Mouse (Mus musculus) MEL (cell line): ENCODE results near the gene March10. TPM values are rescaled to one million over a fixed set of nuclear protein-coding genes. Genes with fewer than 3 reads are reported as not detected.

Source experiments
- DNase-seq: peaks from one replicate; pipeline ENCODE4 v3.0.0; 2011; ENCODE audit warnings: low read depth, low spot score
- H3K27ac ChIP-seq: 2 replicates; pipeline ENCODE4 v1.5.1; 2012; ENCODE audit warnings: low read depth, mild to moderate bottlenecking, control low read depth, low read length, moderate library complexity; ENCODE audit not compliant: control insufficient read depth
- H3K27me3 ChIP-seq, 2 experiments: fragments of 150-350 bp in 1 of 2; sonication (generic) in 1 of 2; 2 replicates each; pipeline ENCODE4 v1.6.1; 2012; ENCODE audit warnings: low read length in 2 of 2, mild to moderate bottlenecking in 2 of 2, improper control_type of control experiment in 1 of 2, moderate library complexity in 1 of 2; ENCODE audit not compliant: insufficient read depth in 2 of 2, control insufficient read depth in 1 of 2
- H3K36me3 ChIP-seq, 2 experiments: 2 replicates each; pipeline ENCODE4 v1.6.1; 2012 to 2014; ENCODE audit warnings: low read length in 2 of 2, improper control_type of control experiment in 1 of 2, inconsistent platforms in 1 of 2, mild to moderate bottlenecking in 1 of 2; ENCODE audit not compliant: insufficient read depth in 2 of 2, control insufficient read depth in 1 of 2
- H3K4me1 ChIP-seq, 2 experiments: fragments of 150-350 bp in 1 of 2; sonication (generic) in 1 of 2; 2 replicates each; pipeline ENCODE4 v1.6.1; 2012; ENCODE audit warnings: low read length in 2 of 2, improper control_type of control experiment in 1 of 2, mild to moderate bottlenecking in 1 of 2; ENCODE audit not compliant: insufficient read depth in 2 of 2, control insufficient read depth in 1 of 2
- H3K4me3 ChIP-seq, 2 experiments: fragments of 150-350 bp in 1 of 2; sonication (generic) in 1 of 2; 2 replicates each; pipeline ENCODE4 v1.5.1; 2012; ENCODE audit warnings: low read depth in 2 of 2, low read length in 2 of 2, mild to moderate bottlenecking in 2 of 2, moderate library complexity in 2 of 2, control low read depth in 1 of 2, improper control_type of control experiment in 1 of 2; ENCODE audit not compliant: control insufficient read depth in 1 of 2, insufficient read depth in 1 of 2
- H3K79me2 ChIP-seq: 2 replicates; pipeline ENCODE4 v1.6.1; 2012; ENCODE audit warnings: mild to moderate bottlenecking, low read length, moderate library complexity; ENCODE audit not compliant: control insufficient read depth, poor library complexity, insufficient read depth
- H3K9ac ChIP-seq: 2 replicates; pipeline ENCODE4 v1.6.1; 2012; ENCODE audit warnings: low read depth, mild to moderate bottlenecking, control low read depth, low read length, moderate library complexity; ENCODE audit not compliant: control insufficient read depth, poor library complexity, severe bottlenecking
- H3K9me3 ChIP-seq: fragments of 150-350 bp; sonication (generic); replicated peaks from 2 replicates; pipeline ENCODE4 v1.6.1; 2012; ENCODE audit warnings: mild to moderate bottlenecking, low read length, improper control_type of control experiment, moderate library complexity; ENCODE audit not compliant: insufficient read depth
- CHD1 ChIP-seq: IDR thresholded peaks from 2 replicates; pipeline ENCODE4 v1.6.1; 2012; ENCODE audit warnings: low read depth, mild to moderate bottlenecking, inconsistent platforms, low read length, improper control_type of control experiment
- CHD2 ChIP-seq: IDR thresholded peaks from 2 replicates; pipeline ENCODE4 v1.6.1; 2011; ENCODE audit warnings: low read length, improper control_type of control experiment
- E2F4 ChIP-seq: IDR thresholded peaks from 2 replicates; pipeline ENCODE4 v1.6.1; 2011; ENCODE audit warnings: low read depth, low read length, improper control_type of control experiment, borderline replicate concordance
- ELF1 ChIP-seq: IDR thresholded peaks from 2 replicates; pipeline ENCODE4 v1.6.1; 2014; ENCODE audit warnings: low read depth, mild to moderate bottlenecking, inconsistent platforms, low read length, improper control_type of control experiment, moderate library complexity
- EP300 ChIP-seq, 2 experiments: IDR thresholded peaks; 2 replicates each; pipeline ENCODE4 v1.6.1; 2011; ENCODE audit warnings: improper control_type of control experiment in 2 of 2, low read length in 2 of 2, low read depth in 1 of 2, mild to moderate bottlenecking in 1 of 2
- ETS1 ChIP-seq: IDR thresholded peaks from 2 replicates; pipeline ENCODE4 v1.6.1; 2012; ENCODE audit warnings: low read depth, mild to moderate bottlenecking, inconsistent platforms, low read length, improper control_type of control experiment, moderate library complexity
- GABPA ChIP-seq: IDR thresholded peaks from 2 replicates; pipeline ENCODE4 v1.6.1; 2012; ENCODE audit warnings: low read depth, mild to moderate bottlenecking, inconsistent platforms, low read length, improper control_type of control experiment, moderate library complexity
- HCFC1 ChIP-seq: IDR thresholded peaks from 2 replicates; pipeline ENCODE4 v1.6.1; 2012; ENCODE audit warnings: low read depth, mild to moderate bottlenecking, inconsistent platforms, low read length, improper control_type of control experiment, moderate library complexity
- JUND ChIP-seq: IDR thresholded peaks from 2 replicates; pipeline ENCODE4 v1.6.1; 2011; ENCODE audit warnings: low read depth, mild to moderate bottlenecking, improper control_type of control experiment, low read length
- KAT2A ChIP-seq: conservative IDR thresholded peaks from 2 replicates; pipeline ENCODE4 v1.6.1; 2012; ENCODE audit warnings: low read depth, low read length, improper control_type of control experiment, inconsistent platforms
- MAFK ChIP-seq: IDR thresholded peaks from 2 replicates; pipeline ENCODE4 v1.6.1; 2011; ENCODE audit warnings: low read depth, mild to moderate bottlenecking, low read length, improper control_type of control experiment, borderline replicate concordance
- MAX ChIP-seq: IDR thresholded peaks from 2 replicates; pipeline ENCODE4 v1.6.1; 2011; ENCODE audit warnings: low read length, improper control_type of control experiment
- MAZ ChIP-seq: IDR thresholded peaks from 2 replicates; pipeline ENCODE4 v1.6.1; 2012; ENCODE audit warnings: low read depth, mild to moderate bottlenecking, inconsistent platforms, low read length, improper control_type of control experiment
- MEF2A ChIP-seq: IDR thresholded peaks from 2 replicates; pipeline ENCODE4 v1.6.1; 2014; ENCODE audit warnings: low read depth, mild to moderate bottlenecking, inconsistent platforms, low read length, improper control_type of control experiment; ENCODE audit not compliant: poor library complexity, insufficient replicate concordance, severe bottlenecking; ENCODE audit errors: extremely low read depth
- MXI1 ChIP-seq: IDR thresholded peaks from 2 replicates; pipeline ENCODE4 v1.6.1; 2011; ENCODE audit warnings: mild to moderate bottlenecking, low read depth, low read length, improper control_type of control experiment
- MYB ChIP-seq: IDR thresholded peaks from 2 replicates; pipeline ENCODE4 v1.6.1; 2011; ENCODE audit warnings: mild to moderate bottlenecking, low read depth, low read length, improper control_type of control experiment
- NRF1 ChIP-seq: IDR thresholded peaks from 2 replicates; pipeline ENCODE4 v1.6.1; 2014; ENCODE audit warnings: low read depth, mild to moderate bottlenecking, inconsistent platforms, low read length, improper control_type of control experiment, moderate library complexity; ENCODE audit not compliant: poor library complexity, insufficient read depth, severe bottlenecking
- RAD21 ChIP-seq: IDR thresholded peaks from 2 replicates; pipeline ENCODE4 v1.6.1; 2011; ENCODE audit warnings: mild to moderate bottlenecking, low read depth, low read length, improper control_type of control experiment
- RCOR1 ChIP-seq: IDR thresholded peaks from 2 replicates; pipeline ENCODE4 v1.6.1; 2012; ENCODE audit warnings: low read depth, mild to moderate bottlenecking, inconsistent platforms, low read length, improper control_type of control experiment
- SMC3 ChIP-seq: IDR thresholded peaks from 2 replicates; pipeline ENCODE4 v1.6.1; 2011; ENCODE audit warnings: low read depth, low read length, improper control_type of control experiment
- TAL1 ChIP-seq: IDR thresholded peaks from 2 replicates; pipeline ENCODE4 v1.6.1; 2012; ENCODE audit warnings: mild to moderate bottlenecking, inconsistent platforms, low read length, moderate library complexity, mixed read lengths
- TBP ChIP-seq: IDR thresholded peaks from 2 replicates; pipeline ENCODE4 v1.8.0; 2011; ENCODE audit warnings: low read depth, low read length, improper control_type of control experiment
- TCF12 ChIP-seq: IDR thresholded peaks from 2 replicates; pipeline ENCODE4 v1.6.1; 2014; ENCODE audit warnings: low read depth, mild to moderate bottlenecking, inconsistent platforms, low read length, improper control_type of control experiment, moderate library complexity
- USF1 ChIP-seq: IDR thresholded peaks from 2 replicates; pipeline ENCODE4 v1.6.1; 2014; ENCODE audit warnings: low read depth, mild to moderate bottlenecking, inconsistent platforms, low read length, improper control_type of control experiment, moderate library complexity
- ZC3H11A ChIP-seq: IDR thresholded peaks from 2 replicates; pipeline ENCODE4 v1.6.1; 2012; ENCODE audit warnings: low read depth, mild to moderate bottlenecking, inconsistent platforms, low read length, improper control_type of control experiment
- ZKSCAN1 ChIP-seq: IDR thresholded peaks from 2 replicates; pipeline ENCODE4 v1.6.1; 2012; ENCODE audit warnings: low read depth, mild to moderate bottlenecking, inconsistent platforms, low read length, improper control_type of control experiment, moderate library complexity
- ZMIZ1 ChIP-seq: IDR thresholded peaks from 2 replicates; pipeline ENCODE4 v1.6.1; 2012; ENCODE audit warnings: low read depth, mild to moderate bottlenecking, inconsistent platforms, low read length, improper control_type of control experiment, moderate library complexity
- polyA plus RNA-seq, 2 experiments: library from polyadenylated mRNA; stranded (reverse) in 1 of 2; unstranded in 1 of 2; fragments of >175 nt in 1 of 2; fragments of >200 nt in 1 of 2; gene quantifications; 2 replicates each; pipeline versions ENCODE4 v1.2.1 to v1.2.4; 2012; ENCODE audit warnings: low replicate concordance in 2 of 2, low read depth in 1 of 2; ENCODE audit not compliant: insufficient read length in 2 of 2, insufficient read depth in 1 of 2, missing spikeins in 1 of 2
- total RNA-seq: library from RNA; depleted of rRNA; stranded (reverse); fragments of 300-350 nt; gene quantifications from 2 replicates; pipeline ENCODE4 v1.2.3, GENCODE M21; 2012

The March10 gene
- total and polyA plus RNA-seq, 3 experiments, result not detected

- Histone ChIP-seq H3K4me1 (no peaks in the 10 kb centered on the region), H3K36me3 (no peaks in the 10 kb centered on the region), H3K79me2 (no peaks in the 10 kb centered on the region), H3K9ac (no peak overlapping the region), H3K9me3 (no peaks in the 10 kb centered on the region), H3K4me3 (no peak overlapping the region), H3K27me3 (peaks cover 0 to 2% of the 10 kb centered on the region in 2 experiments; a peak in 2 of 4 replicates), H3K27ac (no peak overlapping the region)
- DNase-seq, result no peak
- TF ChIP-seq MAX (no peak), CHD1 (no peak), ETS1 (no peak), ZKSCAN1 (no peak), SMC3 (no peak), ZMIZ1 (no peak), TCF12 (no peak), MYB (no peak), NRF1 (no peak), TBP (no peak), CHD2 (no peak), ELF1 (no peak)
Observed at GRCm38 (mm10) chr11:105451553-105452135, 4.9 kb downstream of the March10 start.

GRCm38 (mm10) chr11:105449581-105450315 lies 6.8 kb downstream of the March10 start:
- Histone ChIP-seq H3K27ac (no peak overlapping the region), H3K36me3 (no peaks in the 10 kb centered on the region), H3K4me1 (no peaks in the 10 kb centered on the region), H3K79me2 (no peaks in the 10 kb centered on the region), H3K27me3 (peaks cover 0 to 5% of the 10 kb centered on the region in 2 experiments; a peak in 2 of 4 replicates), H3K9me3 (no peaks in the 10 kb centered on the region), H3K9ac (no peak overlapping the region), H3K4me3 (no peak overlapping the region)
- TF ChIP-seq TAL1 (no peak), RAD21 (no peak), ETS1 (no peak), GABPA (no peak), NRF1 (no peak), JUND (no peak), MAFK (no peak), E2F4 (no peak), KAT2A (no peak), MAX (no peak), EP300 (IDR thresholded peaks at IDR 0.05; ENCODE audit: low read depth in 1 of 2, low read length in 2 of 2) (no peak), ZC3H11A (no peak), MAZ (no peak), MEF2A (no peak), USF1 (no peak), MXI1 (no peak), RCOR1 (no peak), HCFC1 (no peak)
- no peak for DNase-seq
